Mouse (Mus musculus): Measurements from ENCODE around the gene Nrg3. TPM values are rescaled to one million over a fixed set of nuclear protein-coding genes. Genes with fewer than 3 reads are reported as not detected.

Gene Nrg3
- total RNA-seq, 2 experiments from 2014 or later = 80.0 to 80.8 TPM

DNA sequence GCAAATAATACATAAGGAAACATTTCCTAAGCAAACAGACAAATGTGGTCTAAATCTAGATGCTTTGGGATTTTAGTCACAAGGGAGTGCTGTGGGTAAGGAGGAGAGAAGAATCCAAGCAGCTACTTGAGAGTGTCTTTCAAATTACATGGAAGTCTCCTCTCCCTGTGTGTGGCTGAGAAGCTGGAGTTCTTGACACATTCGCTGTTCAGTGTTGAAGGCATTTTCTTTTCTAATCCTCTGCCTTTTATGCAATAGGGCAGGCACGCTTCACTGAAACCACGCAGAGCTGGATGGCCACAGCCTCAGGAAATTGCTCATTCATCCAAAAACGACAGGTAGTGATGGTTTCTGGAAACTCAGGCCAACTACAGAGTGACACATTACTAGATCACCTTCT lies 769.0 kb downstream of the Nrg3 start:
- intact Hi-C loops (cut with DNase I) = no loop called here
- no peak for DNase-seq (ENCODE audit: extremely low spot score in 1 of 2, low spot score in 2 of 2)

- intact Hi-C loops (cut with DNase I) = no loop called here
- DNase-seq (ENCODE audit: extremely low spot score in 1 of 2, low spot score in 2 of 2) = no peak
These were observed 770.1 kb downstream of the Nrg3 start for GRCm38 (mm10) chr14:38702596-38703393.

DNA sequence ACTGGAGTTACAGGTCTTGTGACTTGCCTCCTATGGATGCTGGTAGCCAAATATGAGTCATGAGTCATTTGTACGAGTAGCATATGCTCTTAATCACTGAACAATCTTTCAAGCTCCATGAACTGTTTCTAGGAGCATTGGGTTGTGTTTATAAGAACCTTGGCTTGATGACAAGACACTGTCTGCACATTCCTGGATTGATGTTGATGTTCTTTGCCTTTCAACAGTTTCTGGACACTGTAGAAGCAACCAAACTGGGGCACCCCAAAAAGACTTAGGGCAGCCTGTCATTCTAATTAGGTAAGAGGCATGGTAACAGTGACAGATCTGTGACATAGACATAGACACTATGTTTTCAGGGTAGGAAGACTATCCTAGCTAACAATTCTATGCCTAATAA lies 771.5 kb downstream of the Nrg3 start:
- no peak for DNase-seq (ENCODE audit: extremely low spot score in 1 of 2, low spot score in 2 of 2)

DNA sequence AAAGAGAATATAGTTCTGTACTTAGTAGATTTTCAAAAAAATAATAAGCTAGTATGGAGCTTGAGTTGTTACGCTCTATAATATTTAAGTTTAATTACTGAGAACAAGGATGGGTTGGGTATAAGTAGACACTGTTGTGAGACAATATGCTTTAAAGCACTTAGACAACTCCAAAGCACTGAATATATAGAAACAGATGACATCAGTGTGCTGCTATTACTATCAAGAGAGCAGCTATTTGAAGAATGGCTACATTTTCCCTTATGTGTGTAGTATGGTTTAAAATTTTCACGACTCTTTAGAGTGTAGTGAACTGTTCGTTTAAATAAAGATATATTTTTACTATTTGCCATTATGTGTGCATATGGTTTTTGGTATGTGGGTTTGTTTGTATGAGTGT lies 771.9 kb downstream of the Nrg3 start:
- intact Hi-C loops (cut with DNase I) = no loop called here
- no peak for DNase-seq (ENCODE audit: extremely low spot score in 1 of 2, low spot score in 2 of 2)

More for the DNA sequence above, 771.5 kb downstream of the Nrg3 start:
- intact Hi-C loops (cut with DNase I) = no loop called here

DNA sequence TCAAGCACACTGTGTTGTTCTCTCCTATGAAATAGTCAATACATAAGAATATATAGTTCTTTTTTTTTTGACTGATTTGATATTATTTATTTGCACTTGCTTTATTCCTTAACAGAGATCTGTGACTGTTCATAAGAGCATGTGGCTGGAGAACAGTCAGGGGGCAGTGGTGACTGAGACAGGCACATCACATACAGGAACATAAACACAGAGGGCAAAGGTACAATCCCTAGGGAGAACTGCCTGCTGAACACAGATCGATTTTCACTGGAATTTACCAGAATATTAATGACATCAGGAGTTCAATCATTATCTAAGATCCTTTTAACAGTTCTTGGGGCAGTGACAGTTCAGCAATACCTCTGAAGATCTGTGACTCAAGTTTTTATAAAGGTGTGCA lies 812.9 kb downstream of the Nrg3 start:
- intact Hi-C loops (cut with DNase I) = no loop called here
- no peak for DNase-seq (ENCODE audit: extremely low spot score in 1 of 2, low spot score in 2 of 2)

- DNase-seq (ENCODE audit: extremely low spot score in 1 of 2, low spot score in 2 of 2) = no peak
- intact Hi-C loops (cut with DNase I) = no loop called here
These were observed 835.8 kb downstream of the Nrg3 start for GRCm38 (mm10) chr14:38637070-38637469.

- no peak for DNase-seq (ENCODE audit: extremely low spot score in 1 of 2, low spot score in 2 of 2)
- intact Hi-C loops (cut with DNase I) = no loop called here
These were observed 842.8 kb downstream of the Nrg3 start for GRCm38 (mm10) chr14:38630114-38630513.

GRCm38 (mm10) chr14:38629671-38630070 lies 843.2 kb downstream of the Nrg3 start:
- intact Hi-C loops (cut with DNase I) = no loop called here
- DNase-seq (ENCODE audit: extremely low spot score in 1 of 2, low spot score in 2 of 2) = no peak

- no peak for DNase-seq (ENCODE audit: extremely low spot score in 1 of 2, low spot score in 2 of 2)
- intact Hi-C loops (cut with DNase I) = no loop called here
These were observed 843.8 kb downstream of the Nrg3 start for GRCm38 (mm10) chr14:38628862-38629619.

DNA sequence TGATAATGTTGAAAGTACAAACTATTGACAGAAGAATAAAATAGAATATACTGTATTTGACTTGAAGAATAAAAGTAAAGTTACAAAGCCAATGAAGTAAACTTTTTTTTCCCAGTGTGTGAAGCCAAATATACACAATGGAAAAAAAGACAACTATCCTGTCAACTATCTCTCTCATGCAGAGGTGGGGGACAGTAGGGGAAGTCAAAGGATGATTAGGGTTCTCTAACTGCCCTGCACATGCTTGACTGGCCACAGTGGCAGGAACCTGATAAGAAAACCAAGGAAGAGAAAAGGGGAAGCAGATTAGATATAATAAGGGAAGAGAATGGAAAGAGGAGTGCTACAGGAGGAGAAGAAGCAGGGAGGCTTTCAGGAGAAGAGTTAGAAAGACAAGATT lies 855.9 kb downstream of the Nrg3 start:
- DNase-seq (ENCODE audit: extremely low spot score in 1 of 2, low spot score in 2 of 2) = no peak
- intact Hi-C loops (cut with DNase I) = no loop called here

- intact Hi-C loops (cut with DNase I) = no loop called here
- no peak for DNase-seq (ENCODE audit: extremely low spot score in 1 of 2, low spot score in 2 of 2)
These were observed 875.2 kb downstream of the Nrg3 start for GRCm38 (mm10) chr14:38597735-38598134.

DNA sequence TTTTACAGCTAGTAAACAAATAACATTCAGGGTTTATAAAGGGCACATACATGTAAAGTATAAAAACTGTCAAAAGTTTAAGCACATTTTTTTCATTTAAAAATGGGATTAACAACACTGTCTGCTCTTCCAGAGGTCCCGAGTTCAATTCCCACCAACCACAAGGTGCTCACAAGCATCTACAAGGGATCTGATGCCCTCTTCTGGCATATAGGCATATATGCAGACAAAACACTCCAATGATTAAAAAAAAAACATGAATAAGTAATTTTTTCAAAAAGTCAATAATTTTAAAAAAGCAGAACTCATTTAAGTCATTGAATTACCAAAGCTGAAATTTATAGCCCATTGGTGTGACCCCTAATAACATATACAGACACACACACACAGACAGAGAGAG lies 878.6 kb downstream of the Nrg3 start:
- no peak for DNase-seq (ENCODE audit: extremely low spot score in 1 of 2, low spot score in 2 of 2)
- intact Hi-C loops (cut with DNase I) = no loop called here

GRCm38 (mm10) chr14:38576796-38577195 lies 896.1 kb downstream of the Nrg3 start:
- intact Hi-C loops (cut with DNase I) = no loop called here
- DNase-seq (ENCODE audit: extremely low spot score in 1 of 2, low spot score in 2 of 2) = no peak

GRCm38 (mm10) chr14:38568184-38568583 lies 904.7 kb downstream of the Nrg3 start:
- DNase-seq (ENCODE audit: extremely low spot score in 1 of 2, low spot score in 2 of 2) = no peak
- intact Hi-C loops (cut with DNase I) = no loop called here

DNA sequence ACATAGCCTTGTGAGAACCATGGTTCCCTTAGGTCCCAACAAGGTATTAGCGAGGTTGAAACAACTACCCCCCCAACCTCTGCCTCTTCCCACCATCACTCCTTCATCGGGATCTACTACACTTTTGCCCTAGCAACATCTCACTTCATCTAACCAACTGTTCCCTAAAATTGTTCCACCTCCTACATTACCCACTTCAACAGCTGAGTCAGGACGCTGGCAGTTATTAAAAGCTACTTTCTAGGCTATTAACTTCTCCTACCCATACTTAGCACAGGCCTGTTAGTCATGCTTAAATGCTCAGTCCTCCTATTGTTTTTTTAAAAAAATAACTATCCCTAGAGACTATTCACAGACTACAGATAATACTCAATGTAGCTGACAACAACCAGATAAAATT lies 906.7 kb downstream of the Nrg3 start:
- intact Hi-C loops (cut with DNase I) = no loop called here
- DNase-seq (ENCODE audit: extremely low spot score in 1 of 2, low spot score in 2 of 2) = no peak

- DNase-seq (ENCODE audit: extremely low spot score in 1 of 2, low spot score in 2 of 2) = no peak
- intact Hi-C loops (cut with DNase I) = no loop called here
These were observed 918.3 kb downstream of the Nrg3 start for GRCm38 (mm10) chr14:38554636-38555035.

DNA sequence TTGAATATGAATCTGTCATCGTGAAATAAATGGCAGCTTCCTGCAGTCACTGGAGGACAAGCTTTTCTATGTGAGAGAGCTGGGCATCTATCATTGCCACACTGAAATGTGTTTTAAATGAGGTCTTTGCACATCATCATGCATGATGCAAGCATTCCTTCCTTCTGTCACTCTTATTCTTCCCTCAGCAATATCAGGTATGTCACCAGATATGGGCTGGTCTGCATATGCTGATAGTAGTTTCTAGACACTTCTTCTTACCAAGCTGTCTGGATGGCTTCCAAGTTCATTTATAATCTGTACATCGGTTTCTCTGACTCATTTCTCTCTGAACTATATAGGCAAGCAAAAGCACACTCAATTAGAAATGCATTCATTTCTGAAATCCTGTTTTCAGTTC lies 925.6 kb downstream of the Nrg3 start:
- intact Hi-C loops (cut with DNase I) = no loop called here
- DNase-seq (ENCODE audit: extremely low spot score in 1 of 2, low spot score in 2 of 2) = no peak

DNA sequence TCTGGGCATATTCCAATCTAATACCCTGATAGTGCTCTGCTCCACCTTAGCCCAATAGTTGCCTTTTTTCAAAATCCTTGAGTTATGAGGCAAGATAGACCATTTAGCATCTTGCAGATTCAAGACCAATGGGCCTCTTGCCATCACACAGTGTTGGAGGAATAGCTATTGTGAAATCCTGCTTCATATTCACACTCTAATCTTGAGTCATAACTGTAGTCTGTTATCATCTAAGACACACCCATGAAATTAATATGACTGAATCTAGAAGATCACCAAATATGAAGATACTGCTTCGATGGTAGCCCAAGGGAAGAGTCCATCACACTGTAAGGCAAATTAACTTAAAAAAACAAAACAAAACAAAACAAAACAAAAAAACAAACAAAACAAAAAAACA lies 937.7 kb downstream of the Nrg3 start:
- intact Hi-C loops (cut with DNase I) = no loop called here
- DNase-seq (ENCODE audit: extremely low spot score in 1 of 2, low spot score in 2 of 2) = no peak

- intact Hi-C loops (cut with DNase I) = no loop called here
These were observed 939.4 kb downstream of the Nrg3 start for GRCm38 (mm10) chr14:38533495-38533894.

GRCm38 (mm10) chr14:38516232-38516631 lies 956.7 kb downstream of the Nrg3 start:
- DNase-seq (ENCODE audit: extremely low spot score in 1 of 2, low spot score in 2 of 2) = no peak
- intact Hi-C loops (cut with DNase I) = no loop called here

More at GRCm38 (mm10) chr14:38533495-38533894, 939.4 kb downstream of the Nrg3 start:
- no peak for DNase-seq (ENCODE audit: extremely low spot score in 1 of 2, low spot score in 2 of 2)

All from left cerebral cortex, postnatal 10 days (tissue).